Mouse (Mus musculus) hindbrain, embryonic 11.5 days (tissue): ENCODE measurements around the gene Rbm46. TPM values are rescaled to one million over a fixed set of nuclear protein-coding genes. Genes with fewer than 3 reads are reported as not detected.

Experiments used
- ATAC-seq: fragments of 200-750 bp; cut with Nextera tagmentation; 2 replicates; pipeline ENCODE4 v1.8.0; 2017; ENCODE audit warnings: mild to moderate bottlenecking, moderate TSS enrichment, moderate library complexity; ENCODE audit not compliant: low FRiP score
- DNase-seq: peaks from one replicate; pipeline ENCODE4 v3.0.0-alpha.2; 2015; ENCODE audit warnings: low spot score
- H3K27ac ChIP-seq: fragments of 300-500 bp; sonication (generic); 2 replicates; pipeline ENCODE4 v1.5.1; 2014; ENCODE audit warnings: mild to moderate bottlenecking, low read depth, low read length
- H3K27me3 ChIP-seq: fragments of 300-500 bp; sonication (generic); 2 replicates; pipeline ENCODE4 v1.6.1; 2014; ENCODE audit warnings: mild to moderate bottlenecking, low read length, moderate library complexity, mixed read lengths; ENCODE audit not compliant: control insufficient read depth, insufficient read depth
- H3K36me3 ChIP-seq: fragments of 300-500 bp; sonication (generic); 2 replicates; pipeline ENCODE4 v1.6.1; 2014; ENCODE audit warnings: mild to moderate bottlenecking, low read length, moderate library complexity, mixed read lengths; ENCODE audit not compliant: control insufficient read depth, insufficient read depth
- H3K4me1 ChIP-seq: fragments of 300-500 bp; sonication (generic); replicated peaks from 2 replicates; pipeline ENCODE4 v1.6.1; 2014; ENCODE audit warnings: low read length, mixed read lengths; ENCODE audit not compliant: control insufficient read depth, insufficient read depth
- H3K4me2 ChIP-seq: fragments of 300-500 bp; sonication (generic); replicated peaks from 2 replicates; pipeline ENCODE4 v1.6.1; 2014; ENCODE audit warnings: mild to moderate bottlenecking, low read depth, low read length
- H3K4me3 ChIP-seq: fragments of 300-500 bp; sonication (generic); 2 replicates; pipeline ENCODE4 v1.5.1; 2014; ENCODE audit warnings: low read depth, low read length
- H3K9ac ChIP-seq: fragments of 300-500 bp; sonication (generic); 2 replicates; pipeline ENCODE4 v1.6.1; 2014; ENCODE audit warnings: low read depth, low read length
- H3K9me3 ChIP-seq: fragments of 300-500 bp; sonication (generic); 2 replicates; pipeline ENCODE4 v1.6.1; 2016; ENCODE audit warnings: low read length; ENCODE audit not compliant: control insufficient read depth
- WGBS: fragments of 180-500 bp; shearing (Covaris S2); extraction: QIAGEN DNeasy Blood & Tissue Kit; methylation state at CpG from one replicate; pipeline ENCODE4 v1.1.7; 2014; 5-methylcytosine and 5-hydroxymethylcytosine counted together
- polyA plus RNA-seq: library from polyadenylated mRNA; unstranded; fragments of >200 nt; fragmentation: Nextera tagmentation; extraction: Ambion mirVana; gene quantifications from 2 replicates; pipeline ENCODE4 v1.2.1, GENCODE M21; 2014

Gene Rbm46
- polyA plus RNA-seq = 3.2 and 3.9 TPM in 2 replicates

DNA sequence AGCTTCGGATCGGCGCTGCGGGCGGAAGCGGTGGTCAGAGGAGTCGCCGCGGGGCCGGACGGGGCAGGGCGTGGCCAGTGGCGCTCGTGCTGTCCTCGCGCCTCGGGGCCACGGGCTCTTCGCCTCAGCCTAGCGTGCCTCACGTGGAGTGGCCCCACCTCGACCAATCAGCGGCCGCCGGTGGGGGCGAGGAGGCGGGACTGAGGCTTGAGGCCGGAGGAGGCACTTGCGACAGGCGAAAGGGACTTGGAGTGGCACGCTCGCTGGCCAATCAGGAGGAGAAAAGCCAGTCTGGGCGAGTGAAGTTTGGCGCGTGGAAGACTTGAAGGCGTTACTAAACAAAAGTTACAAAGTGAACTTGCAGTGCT is at the start of gene Rbm46:
TSS of gene Rbm46 (minus strand) at position 112 of the 368 bp plus-strand sequence.
- peaks cover 16% of the 10 kb centered on the region for H3K27me3 ChIP-seq
- peak within 1 kb of the TSS; percentile 26 for H3K4me3 ChIP-seq
- 24% methylated on average over 36 of the region's 36 CpGs for WGBS
- H3K4me1 ChIP-seq = no peaks in the 10 kb centered on the region
- peak within 1 kb of the TSS; percentile 11; the same call in 1 of the 2 replicates for H3K9ac ChIP-seq
- DNase-seq = peak; percentile 82
- no peak within 1 kb of the TSS for H3K27ac ChIP-seq
- no peaks in the 10 kb centered on the region for H3K36me3 ChIP-seq
- no peaks in the 10 kb centered on the region for H3K9me3 ChIP-seq
- H3K4me2 ChIP-seq = peak within 1 kb of the TSS; percentile 27
- ATAC-seq = peak; percentile 92

DNA sequence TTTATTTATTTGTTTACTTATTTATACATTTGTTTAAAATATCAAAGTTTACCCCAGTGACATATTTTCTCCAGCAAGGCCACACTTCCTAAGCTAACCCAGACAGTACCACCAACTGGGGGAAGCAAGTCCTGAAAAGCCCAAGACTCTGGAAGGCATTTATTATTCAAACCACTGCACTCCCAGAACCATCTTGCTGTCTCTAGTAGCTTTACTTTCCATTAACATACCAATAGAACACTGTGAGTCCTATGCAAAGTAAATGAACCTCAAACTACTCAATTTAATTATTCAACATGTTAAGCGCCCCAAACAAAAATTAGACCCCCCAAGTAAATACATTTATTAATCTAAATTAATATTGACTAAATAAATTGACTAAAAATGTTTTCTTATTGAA is 39.3 kb upstream of the Rbm46 start:
- no peak overlapping the region for H3K27ac ChIP-seq
- H3K4me3 ChIP-seq = no peak overlapping the region
- WGBS = 45% methylated on average over 1 of the region's 1 CpGs
- no peaks in the 10 kb centered on the region for H3K9me3 ChIP-seq
- DNase-seq (no peak), ATAC-seq (no peak)
- no peaks in the 10 kb centered on the region for H3K27me3 ChIP-seq
- no peaks in the 10 kb centered on the region for H3K36me3 ChIP-seq
- H3K4me1 ChIP-seq = no peaks in the 10 kb centered on the region
- H3K4me2 ChIP-seq = no peak overlapping the region
- H3K9ac ChIP-seq = no peak overlapping the region

DNA sequence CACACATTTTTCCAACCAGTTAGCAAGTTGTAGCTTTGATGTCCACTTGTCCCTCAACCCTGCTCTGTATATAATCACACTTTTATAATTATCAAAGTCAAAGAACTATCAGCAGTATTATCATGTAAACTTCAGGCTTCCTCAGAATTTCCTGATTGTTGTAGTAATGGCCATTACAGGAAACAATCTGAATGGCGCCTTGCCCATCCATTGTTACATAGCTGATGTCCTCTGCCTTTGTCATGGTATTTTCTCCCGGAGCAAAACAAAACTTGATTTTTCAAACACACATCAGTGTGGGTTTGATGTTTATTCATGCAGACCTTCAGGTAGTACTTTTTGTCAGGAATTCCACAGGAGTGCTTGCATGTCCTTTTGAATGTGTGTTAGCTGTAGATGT is 32.4 kb upstream of the Rbm46 start:
- Histone ChIP-seq H3K9me3 (no peaks in the 10 kb centered on the region), H3K9ac (no peak overlapping the region), H3K4me3 (no peak overlapping the region), H3K4me2 (no peak overlapping the region), H3K27me3 (peaks cover 13% of the 10 kb centered on the region), H3K36me3 (no peaks in the 10 kb centered on the region), H3K4me1 (no peaks in the 10 kb centered on the region; the same call in 1 of the 2 replicates), H3K27ac (no peak overlapping the region)
- WGBS = 84% methylated on average over 2 of the region's 2 CpGs
- ATAC-seq (no peak), DNase-seq (no peak)

DNA sequence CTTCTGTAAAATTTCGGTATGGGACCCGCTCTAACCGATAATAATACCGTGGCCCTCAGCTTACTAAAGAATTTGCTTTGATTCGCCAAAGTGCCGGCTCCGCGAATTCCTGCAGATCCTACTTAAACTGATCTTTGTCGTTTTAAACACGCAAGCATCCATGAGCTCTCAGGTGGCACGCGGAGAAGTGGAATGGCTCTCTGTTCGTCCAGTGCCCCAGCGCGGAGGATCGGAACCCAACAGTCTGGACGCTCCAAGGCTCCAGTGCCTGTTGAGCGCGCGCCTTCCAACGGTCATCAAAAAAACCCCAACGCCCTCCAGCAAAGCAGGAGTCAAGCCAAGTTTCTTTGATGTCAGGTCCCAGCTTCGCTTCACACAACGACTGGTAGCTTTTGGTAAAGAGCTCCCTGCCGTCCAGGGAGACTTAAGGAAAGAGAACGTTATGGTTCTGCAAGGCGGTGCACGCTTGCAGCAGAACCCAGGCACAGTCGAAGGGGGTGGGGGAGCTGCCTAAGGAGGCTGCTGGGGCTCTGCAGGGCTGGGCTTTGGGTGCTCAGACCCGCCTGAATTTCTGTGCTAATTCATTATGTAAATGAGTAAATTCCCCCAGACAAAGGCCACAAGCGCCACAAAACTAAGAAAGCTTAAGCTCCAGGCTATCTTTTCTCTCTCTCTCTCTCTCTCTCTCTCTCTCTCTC is 28.1 kb upstream of the Rbm46 start:
- peak overlapping the region; percentile 46 for H3K4me3 ChIP-seq

DNA sequence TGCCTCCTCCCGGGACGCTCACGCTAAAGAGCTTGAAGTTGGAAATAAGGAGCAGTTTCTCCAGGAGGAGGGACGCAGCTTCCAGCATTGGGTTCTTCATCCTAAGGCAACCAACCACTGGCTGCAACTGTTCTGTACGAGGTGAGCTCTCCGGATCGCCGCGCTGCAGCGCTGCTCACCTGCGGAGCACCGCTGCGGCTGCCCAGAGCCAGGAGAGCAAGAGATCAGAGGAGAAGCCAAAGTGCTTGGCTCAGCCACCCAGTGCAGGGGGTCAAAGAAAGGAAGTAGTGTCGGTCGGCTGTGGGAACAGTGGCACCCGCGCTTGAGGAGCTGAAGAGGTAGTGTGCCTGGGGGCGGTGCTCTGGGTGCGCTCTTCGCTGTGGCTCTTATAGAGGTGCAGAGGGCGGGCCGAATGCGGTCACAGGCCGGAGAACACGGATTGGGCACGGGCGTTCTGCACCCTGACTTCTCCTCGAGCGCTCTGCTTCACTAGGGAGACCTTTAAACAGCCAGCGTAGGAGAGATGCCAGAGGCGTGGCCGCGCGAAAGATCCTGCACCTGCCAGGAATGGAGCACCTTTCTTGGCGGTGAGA is 27.4 kb upstream of the Rbm46 start, which contains the start of gene Lrat:
TSS of gene Lrat (minus strand) at position 361 of the 593 bp plus-strand sequence.
- WGBS = under 1% methylated on average over 35 of the region's 35 CpGs
- Histone ChIP-seq H3K4me2 (peak within 1 kb of the TSS; percentile 88), H3K27ac (no peak within 1 kb of the TSS), H3K9ac (peak within 1 kb of the TSS; percentile 33; the same call in 1 of the 2 replicates), H3K27me3 (peaks cover 20% of the 10 kb centered on the region), H3K4me1 (peaks cover 2% of the 10 kb centered on the region; the same call in 1 of the 2 replicates), H3K9me3 (no peaks in the 10 kb centered on the region), H3K4me3 (peak within 1 kb of the TSS; percentile 46), H3K36me3 (no peaks in the 10 kb centered on the region)
- ATAC-seq (peak; percentile 68), DNase-seq (peak; percentile 52)

More for the DNA sequence above, 28.1 kb upstream of the Rbm46 start:
- Histone ChIP-seq H3K27ac (no peak overlapping the region), H3K4me1 (peaks cover 2% of the 10 kb centered on the region; the same call in 1 of the 2 replicates), H3K4me2 (peak overlapping the region; percentile 88), H3K36me3 (no peaks in the 10 kb centered on the region), H3K9me3 (no peaks in the 10 kb centered on the region), H3K27me3 (peaks cover 20% of the 10 kb centered on the region), H3K9ac (peak overlapping the region; percentile 33; the same call in 1 of the 2 replicates)
- ATAC-seq = peak; percentile 47; the same call in 1 of the 2 replicates
- under 1% methylated on average over 31 of the region's 31 CpGs for WGBS
- peak; percentile 49 for DNase-seq

DNA sequence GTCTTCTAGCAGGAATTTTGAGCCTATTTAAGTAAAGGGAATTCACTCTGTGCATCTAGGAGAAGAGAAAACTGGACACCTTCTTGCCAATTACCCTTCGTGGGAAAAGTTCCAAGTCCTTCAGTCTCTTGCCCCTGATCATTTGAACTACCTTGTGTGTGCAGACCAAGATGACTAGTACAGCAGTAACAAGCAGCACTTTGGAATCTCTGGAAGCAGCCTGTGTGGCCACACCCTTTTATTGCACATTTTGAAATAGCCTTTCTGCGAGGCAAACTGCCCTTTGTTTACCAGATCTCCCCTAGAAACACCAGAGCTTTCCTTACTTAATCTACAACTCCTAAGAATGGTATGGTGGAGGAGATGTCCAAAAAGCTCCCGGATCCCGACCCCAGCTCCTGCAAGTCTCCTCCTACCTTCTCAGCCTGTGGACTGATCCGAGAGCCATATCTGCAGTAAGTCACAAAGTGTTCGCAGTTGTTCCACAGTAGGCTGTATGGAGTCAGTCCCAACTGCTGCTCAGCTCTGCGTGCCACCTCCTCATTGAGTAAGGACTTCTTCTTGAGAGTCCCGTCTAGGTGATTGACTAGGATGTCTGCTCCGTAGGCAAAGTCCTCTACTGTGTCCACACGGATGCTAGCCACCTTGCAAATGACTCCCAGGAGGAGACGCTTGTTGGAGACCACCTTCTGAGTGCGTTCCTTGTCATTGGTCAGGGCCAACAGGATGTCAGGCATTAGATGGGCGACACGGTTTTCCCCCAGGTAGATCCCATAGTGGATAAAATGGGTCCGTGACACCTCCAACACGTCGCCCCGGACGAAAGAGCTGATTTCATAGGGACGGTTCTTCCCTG is 26.7 kb upstream of the Rbm46 start:
- DNase-seq (peak; percentile 39), ATAC-seq (peak; percentile 33)
- peak overlapping the region; percentile 46 for H3K4me3 ChIP-seq
- no peaks in the 10 kb centered on the region for H3K9me3 ChIP-seq
- H3K27ac ChIP-seq = no peak overlapping the region
- H3K4me1 ChIP-seq = peaks cover 2% of the 10 kb centered on the region; the same call in 1 of the 2 replicates
- peak overlapping the region; percentile 88 for H3K4me2 ChIP-seq
- 28% methylated on average over 20 of the region's 20 CpGs for WGBS
- no peak overlapping the region for H3K9ac ChIP-seq
- H3K27me3 ChIP-seq = peaks cover 20% of the 10 kb centered on the region
- H3K36me3 ChIP-seq = no peaks in the 10 kb centered on the region

DNA sequence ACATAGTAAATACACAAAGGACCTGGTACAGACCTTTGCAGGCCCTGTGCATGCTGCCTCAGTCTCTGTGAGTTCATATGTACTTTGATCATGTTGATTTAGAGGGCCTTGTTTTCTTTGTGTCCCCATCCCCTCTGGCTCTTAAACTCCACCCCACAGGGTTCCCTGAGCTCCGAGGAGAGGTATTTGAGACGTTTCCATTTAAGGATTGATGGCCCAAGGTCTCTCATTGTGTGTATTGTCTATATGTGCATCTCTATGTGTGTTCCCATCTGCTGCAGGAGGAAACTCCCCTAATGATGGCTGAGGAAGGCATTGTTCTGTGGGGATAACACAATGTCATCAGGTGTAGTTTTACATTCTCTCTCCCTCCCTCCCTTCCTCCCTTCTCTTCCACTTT is 12.6 kb upstream of the Rbm46 start:
- Histone ChIP-seq H3K27me3 (no peaks in the 10 kb centered on the region), H3K9ac (no peak overlapping the region), H3K27ac (no peak overlapping the region), H3K9me3 (no peaks in the 10 kb centered on the region), H3K4me3 (no peak overlapping the region), H3K36me3 (no peaks in the 10 kb centered on the region), H3K4me1 (no peaks in the 10 kb centered on the region), H3K4me2 (no peak overlapping the region)
- ATAC-seq = no peak
- 14% methylated on average over 2 of the region's 2 CpGs for WGBS
- no peak for DNase-seq

DNA sequence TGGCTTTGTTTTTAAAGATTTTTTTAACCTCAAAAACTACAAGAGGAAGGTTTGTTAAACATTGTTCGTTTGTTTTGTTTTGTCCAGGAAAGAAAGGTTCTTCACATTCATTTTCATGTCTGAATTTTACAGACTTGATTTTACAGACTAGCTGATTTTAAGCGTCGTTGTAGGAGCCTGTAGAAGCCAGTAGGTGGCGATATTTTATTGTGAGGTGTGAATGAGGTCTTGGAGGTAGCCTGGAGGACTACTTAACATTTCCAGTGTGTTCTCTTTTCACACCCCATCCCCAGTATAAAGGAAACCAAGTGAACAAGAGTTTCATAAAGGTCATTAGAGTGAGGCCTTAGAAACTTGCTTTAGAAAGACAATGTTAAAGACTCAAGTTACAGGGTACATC is 975 bp upstream of the Rbm46 start:
- Histone ChIP-seq H3K9ac (no peak overlapping the region), H3K27ac (no peak overlapping the region), H3K9me3 (no peaks in the 10 kb centered on the region), H3K4me2 (no peak overlapping the region), H3K4me1 (no peaks in the 10 kb centered on the region), H3K4me3 (no peak overlapping the region), H3K27me3 (peaks cover 16% of the 10 kb centered on the region), H3K36me3 (no peaks in the 10 kb centered on the region)
- ATAC-seq = no peak; the same call in 1 of the 2 replicates
- DNase-seq = peak; percentile 72
- WGBS = 4% methylated on average over 4 of the region's 4 CpGs
